Mouse (Mus musculus) thymus, postnatal 10 days (tissue): ENCODE data around the gene Apol11b.
"Not testable (repeated sequence)": the region's sequence is repeated elsewhere in the genome, so short reads cannot be mapped to it uniquely, and the experiment has no call there.

Experiments
- DNase-seq, 2 experiments: peaks; one replicate each; pipeline ENCODE4 v3.0.0; 2021; ENCODE audit warnings: low spot score in 2 of 2

The Apol11b gene

DNA sequence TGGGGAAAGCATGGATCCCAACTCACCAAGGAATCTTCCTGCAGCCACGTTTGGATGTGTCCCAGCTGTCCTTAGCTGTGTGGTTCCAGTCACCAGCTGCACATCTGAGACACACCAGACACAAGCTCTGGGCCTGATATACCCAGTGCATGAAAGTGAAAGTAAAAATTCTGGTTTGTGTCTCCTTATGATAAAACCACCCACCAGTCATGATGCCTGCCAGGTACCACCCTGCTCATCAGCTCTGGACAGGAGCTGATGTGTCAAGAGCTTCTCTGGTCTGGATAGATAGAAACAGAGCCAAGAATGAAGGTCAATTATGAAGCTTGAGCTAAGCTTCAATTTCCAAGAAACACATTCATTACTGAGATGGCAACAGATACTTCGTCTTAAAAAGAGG, at the start of gene Apol11b:
Apol11b (minus strand) TSS at position 111 of the 400 bp plus-strand sequence.
- DNase-seq: not testable (repeated sequence)

DNA sequence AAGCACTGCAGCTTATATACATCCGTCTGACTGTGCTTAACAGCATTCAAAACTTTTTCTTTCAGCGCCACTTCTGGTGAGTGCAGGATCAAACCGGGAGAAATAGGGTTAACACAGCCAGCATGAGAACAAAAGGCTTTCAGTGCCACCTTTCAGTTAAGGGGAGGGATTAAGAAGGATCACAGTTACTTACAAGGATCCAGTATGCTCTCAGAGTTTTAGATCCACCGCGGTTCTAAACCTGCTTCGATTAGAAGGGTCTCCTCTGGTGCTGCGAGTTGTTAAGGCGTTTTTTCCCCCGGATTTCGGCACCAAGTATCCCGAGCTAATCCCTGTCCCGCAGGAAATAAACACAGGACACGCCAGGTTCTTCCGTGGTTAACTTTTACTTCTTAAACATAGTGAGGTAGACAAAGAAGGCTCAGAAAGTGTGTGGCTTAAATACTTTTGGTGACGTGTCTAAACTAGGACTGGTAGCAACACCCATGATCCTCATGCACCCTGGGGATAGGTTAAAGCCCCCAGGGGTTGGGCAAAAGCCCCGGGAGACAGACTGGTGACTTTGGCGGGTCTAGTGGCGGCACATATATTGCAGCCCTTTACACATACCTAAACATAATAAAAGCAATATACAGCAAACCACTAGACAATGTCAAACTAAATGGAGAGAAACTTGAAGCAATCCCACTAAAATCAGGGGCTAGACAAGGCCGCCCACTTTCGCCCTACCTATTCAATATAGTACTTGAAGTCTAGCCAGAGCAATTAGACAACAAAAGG, 48.6 kb upstream of the Apol11b start:
- DNase-seq: not testable (repeated sequence)

DNA sequence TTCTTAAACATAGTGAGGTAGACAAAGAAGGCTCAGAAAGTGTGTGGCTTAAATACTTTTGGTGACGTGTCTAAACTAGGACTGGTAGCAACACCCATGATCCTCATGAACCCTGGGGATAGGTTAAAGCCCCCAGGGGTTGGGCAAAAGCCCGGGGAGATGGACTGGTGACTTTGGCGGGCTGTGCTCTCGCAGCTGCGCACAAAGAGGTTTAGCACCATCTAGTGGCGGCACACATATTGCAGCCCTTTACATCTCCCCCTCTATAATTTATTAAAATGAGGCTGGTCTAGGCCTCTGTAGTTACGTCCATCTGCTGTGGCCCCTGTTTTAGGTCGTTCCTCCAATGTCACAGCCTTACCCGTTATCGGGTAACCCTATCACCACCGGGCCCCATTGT, 40.9 kb upstream of the Apol11b start:
- peak in 1 of 2 experiments; percentile 24 for DNase-seq

DNA sequence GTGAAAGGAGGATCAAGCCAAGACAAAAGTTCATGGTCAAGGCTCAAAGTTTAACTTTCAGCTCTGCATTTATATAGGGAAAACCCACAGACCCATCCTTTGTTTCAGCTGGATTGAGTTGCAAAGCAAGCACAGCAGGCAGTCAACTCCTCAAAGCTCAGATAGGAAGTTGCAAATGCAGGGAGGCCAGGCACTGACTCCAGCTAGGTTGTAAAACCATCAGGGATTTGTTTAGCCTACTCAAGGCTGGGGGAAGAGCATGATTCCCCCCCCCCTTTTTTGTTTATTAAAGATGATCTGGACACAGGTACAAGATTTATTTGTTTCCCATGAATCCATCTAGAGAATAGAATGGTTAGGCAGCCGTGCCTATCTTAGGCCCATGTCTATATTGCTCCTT, 31.0 kb upstream of the Apol11b start:
- not testable (repeated sequence) for DNase-seq

DNA sequence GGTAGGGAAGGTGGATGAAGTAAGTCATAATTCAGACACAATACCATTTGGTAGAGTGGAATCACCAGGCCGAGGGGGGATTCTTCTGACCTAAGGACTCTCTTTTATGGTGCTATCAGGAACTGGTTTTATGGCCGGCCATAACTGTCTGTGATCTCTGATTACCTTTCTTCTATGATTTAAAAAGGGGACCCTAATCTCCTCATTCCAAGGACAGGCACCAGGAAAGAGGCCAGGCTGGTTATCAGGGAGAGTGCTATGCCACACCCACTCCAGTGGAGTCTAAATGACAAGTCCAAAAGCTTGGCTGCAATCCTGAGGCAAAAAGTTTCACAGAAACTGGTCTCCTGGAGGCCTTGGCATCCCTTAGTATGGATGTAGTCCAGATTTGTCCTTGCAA, 18.8 kb upstream of the Apol11b start:
- not testable (repeated sequence) for DNase-seq

DNA sequence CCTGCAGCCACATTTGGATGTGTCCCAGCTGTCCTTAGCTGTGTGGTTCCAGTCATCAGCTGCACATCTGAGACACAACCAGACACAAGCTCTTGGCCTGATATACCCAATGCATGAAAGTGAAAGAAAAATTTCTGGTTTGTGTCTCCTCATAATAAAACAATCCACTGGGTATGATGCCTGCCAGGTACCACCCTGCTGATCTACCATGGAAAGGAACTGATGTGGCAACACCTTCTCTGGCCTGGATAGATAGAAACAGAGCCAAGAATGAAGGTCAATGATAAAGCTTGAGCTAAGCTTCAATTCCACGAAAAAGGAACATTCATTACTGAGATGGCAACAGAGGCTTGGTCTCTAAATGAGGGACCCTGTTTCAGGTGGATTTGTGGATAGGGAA, 16.7 kb upstream of the Apol11b start:
- DNase-seq: not testable (repeated sequence)

DNA sequence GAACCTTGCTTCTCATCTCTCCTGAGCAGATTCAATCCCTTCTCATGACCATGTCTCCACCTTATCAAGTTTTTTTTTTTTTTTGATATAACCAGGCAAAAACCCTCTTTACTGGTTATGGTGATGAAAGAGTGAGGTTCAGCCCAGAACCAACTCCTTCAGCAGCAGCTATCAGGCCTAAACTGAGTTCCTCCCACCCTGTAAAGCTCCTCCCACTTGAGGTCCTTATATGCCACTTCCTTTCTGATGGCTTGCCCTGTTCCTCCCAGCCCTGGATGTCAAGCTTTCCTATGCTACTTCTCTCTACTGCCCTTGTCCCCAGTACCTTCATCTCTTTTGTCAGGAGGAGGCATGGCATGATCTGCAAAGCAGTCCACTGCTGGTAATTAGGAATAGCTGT, 8.1 kb upstream of the Apol11b start:
- not testable (repeated sequence) for DNase-seq

DNA sequence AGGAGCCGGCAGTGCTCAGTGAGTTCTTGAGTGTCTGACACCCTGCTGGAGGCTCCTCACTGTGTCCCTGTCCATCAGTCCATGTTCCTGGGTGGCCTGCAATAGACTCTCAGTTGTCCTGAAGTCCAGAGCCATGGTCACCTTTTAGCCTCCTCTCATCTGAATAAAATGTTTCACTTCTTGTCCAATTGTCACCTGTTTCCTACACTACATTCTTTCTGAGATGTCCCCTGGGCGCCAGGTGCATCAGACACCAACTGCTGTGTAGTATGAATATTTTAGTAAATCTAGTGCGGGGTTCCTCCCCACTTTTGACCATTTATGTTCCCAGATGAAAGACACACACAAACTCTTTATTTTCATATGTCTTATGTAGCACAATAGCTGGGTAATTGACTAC, 13.3 kb downstream of the Apol11b start:
- DNase-seq: not testable (repeated sequence)

DNA sequence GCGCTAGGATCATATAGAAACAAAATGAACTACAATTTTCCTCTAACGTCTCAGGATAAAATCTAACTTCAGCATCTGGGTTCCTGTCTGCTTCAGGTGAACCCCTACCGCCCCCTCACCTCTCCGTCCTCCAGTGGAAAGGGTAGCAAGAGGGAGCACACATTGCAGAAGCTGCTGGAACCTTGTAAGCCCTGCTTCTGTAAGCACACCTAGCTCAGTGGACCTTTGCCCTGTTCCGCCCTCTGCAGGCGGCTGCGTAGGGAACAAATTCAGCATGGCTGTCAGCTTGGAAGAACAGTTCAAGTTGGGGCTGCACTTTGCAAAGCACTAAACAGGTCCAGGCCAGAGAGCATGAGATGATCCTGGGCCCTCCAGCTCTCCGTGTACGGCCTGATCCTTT, 14.4 kb downstream of the Apol11b start:
- not testable (repeated sequence) for DNase-seq

DNA sequence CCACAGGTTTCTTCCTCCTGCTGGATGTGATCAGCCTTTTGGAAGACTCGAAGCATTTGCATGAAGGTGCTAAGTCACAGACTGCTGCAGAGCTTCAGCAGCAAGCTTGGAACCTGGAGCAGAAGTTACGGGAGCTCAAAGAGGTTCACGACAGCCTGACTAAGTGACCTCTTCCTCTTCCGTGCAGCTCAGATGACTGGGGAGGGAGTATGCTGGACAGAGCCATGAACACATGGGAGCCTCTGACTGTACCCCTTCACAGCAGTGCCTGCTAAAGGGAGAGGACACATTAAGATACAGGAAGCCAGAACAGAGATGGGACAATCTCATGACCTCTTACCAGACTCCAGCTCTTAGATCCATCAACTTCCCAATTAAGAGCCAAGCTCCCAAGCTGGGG, 16.6 kb downstream of the Apol11b start:
- not testable (repeated sequence) for DNase-seq

DNA sequence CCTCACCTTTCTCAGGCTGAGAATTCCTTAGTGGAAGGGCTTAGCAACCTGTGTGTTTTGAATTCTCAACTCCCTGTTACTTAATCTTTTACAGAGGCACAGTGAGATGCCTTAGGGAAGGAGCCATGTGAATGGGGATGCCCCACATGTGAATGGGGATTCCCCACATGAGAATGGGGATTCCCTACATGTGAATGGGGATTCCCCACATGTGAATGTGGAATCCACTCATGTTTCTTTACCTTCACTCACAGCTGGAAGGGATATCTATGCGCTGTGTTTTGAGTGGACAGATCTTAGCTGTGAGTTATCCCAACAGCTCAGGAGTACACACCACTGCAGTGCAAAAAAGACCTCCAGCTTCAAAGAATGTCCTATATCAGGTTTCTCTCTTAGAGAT, 18.4 kb downstream of the Apol11b start:
- DNase-seq: no peak

DNA sequence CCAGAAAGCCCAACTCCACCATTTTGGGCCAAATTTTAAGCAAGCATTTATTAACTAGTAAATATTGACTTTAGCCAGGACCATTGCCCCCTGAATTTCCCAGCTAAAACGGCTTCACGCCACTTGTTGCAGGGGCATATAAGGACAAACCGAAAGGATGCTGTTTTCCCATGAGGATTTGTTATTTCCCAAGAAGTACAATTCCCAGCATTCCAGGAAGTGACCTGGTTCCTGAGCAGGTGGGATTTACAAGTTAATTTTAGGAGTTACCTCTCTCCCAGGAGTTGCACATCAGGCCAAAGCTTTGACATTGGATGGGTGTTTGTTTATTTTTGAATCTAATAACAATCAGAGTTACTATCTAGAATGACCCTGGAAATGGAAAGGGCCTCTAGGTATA, 37.0 kb downstream of the Apol11b start:
- no peak for DNase-seq

DNA sequence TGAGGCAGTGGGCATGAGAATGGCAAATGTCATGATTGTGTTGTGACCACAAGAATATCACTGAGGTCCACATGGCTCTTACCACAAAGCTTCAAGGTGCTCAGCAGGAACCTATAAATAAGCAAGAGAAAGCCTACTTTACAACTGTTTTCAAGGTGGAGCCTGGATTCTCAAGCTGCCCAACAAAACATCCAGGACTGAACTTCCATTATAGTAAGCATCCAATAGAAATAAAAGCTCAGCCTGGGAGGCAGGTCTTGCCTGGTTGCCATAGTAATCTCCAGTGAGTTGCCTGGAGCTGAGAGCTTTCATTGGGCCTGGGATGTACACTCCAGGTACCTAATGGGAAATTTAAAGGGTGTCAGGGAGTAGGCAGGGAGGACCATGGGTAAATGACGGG, 44.1 kb downstream of the Apol11b start, which contains the start of gene Gm36245:
Gm36245 (plus strand) TSS at position 301 of the 400 bp plus-strand sequence.
- no peak for DNase-seq

DNA sequence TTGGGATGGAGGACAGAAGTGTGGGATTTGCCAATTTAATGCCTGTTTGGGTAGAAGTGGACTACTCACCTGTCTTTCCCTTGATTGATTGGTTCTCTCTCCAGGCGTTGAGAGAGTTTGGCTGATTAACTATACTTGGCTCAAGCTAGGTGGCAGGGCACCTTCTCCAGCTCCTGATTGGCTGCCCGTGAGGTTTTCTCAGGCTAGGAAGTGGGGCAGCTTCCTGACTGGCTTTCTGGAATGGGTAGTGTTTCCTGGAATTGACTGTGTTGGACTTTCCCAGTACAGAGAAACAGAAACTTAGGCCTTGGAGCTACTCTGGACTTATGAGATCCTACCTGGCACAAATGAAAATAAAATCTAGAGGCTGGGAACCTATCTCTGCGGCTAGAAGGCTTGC, 44.7 kb downstream of the Apol11b start:
- DNase-seq: no peak

DNA sequence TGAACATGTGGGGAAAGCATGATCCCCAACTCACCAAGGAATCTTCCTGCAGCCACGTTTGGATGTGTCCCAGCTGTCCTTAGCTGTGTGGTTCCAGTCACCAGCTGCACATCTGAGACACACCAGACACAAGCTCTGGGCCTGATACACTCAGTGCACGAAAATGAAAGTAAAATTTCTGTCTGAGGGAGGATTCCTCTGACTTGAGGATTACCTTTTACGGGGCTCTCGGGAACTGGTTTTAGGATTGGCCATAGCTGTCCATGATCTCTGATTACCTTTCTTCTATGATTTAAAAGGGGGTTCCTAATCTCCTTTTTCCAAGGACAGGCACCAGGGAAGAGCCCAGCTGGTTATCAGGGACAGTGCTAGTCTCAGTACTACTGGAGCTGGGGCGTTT, 47.1 kb downstream of the Apol11b start, which contains the start of gene Apol10b:
Apol10b (minus strand) TSS at position 165 of the 400 bp plus-strand sequence.
- no peak for DNase-seq

DNA sequence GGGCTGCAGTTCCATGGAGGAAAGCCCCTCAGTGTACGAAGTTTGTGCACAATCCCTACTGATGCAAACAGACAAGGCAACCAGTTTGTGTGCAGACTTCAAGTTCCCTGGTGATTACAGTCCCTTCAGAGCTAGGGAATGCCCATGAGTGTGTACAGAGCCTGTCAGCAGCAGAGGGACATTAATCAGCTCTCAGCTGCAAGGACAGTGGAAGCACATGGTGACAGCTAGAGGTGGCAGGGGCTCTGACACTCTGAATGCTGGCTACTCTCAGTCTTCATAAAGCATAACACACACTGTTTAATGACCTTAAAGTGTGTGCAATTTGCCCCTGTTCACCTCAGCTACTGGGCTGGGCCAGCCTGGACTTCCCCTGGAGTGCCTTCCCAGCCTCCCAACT, 49.5 kb downstream of the Apol11b start:
- DNase-seq: no peak

DNA sequence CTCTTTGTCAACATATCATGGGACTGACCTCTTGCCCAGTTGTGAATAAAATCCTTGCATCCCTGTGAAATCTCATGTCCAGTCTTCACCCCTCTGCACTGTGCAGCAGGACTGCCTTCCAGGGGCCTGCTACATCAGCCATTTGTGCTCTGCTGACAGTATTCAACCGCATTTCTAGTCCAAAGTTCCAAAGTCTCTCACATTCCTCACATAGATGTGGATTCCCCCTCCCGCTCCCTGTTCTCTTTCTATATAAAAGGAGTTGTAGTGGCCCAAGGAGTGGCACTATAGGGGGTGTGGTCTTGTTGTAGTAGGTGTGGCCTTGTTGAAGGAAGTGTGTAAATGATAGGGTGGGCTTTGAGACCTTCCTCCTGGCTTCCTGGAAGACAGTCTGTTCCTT, 52.2 kb downstream of the Apol11b start:
- no peak for DNase-seq

DNA sequence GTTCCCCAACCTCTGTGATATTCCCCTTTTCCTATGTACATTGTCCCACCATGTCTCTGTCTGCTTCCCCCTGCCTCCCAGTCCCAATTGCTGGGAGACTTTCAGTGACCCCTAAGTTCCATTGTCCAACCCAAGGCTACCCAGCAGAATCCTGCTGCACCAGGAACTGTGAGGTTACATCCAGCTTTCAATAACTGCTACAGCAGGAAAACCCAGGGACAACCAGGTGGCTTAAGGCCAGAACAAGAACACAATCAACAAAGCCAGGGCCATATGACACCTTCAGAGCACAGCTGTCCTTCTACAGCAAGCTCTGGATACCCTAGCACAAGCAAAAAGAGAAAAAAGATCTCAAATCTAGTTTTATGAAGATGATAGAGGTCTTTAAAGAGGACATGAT, 54.1 kb downstream of the Apol11b start:
- DNase-seq: no peak

DNA sequence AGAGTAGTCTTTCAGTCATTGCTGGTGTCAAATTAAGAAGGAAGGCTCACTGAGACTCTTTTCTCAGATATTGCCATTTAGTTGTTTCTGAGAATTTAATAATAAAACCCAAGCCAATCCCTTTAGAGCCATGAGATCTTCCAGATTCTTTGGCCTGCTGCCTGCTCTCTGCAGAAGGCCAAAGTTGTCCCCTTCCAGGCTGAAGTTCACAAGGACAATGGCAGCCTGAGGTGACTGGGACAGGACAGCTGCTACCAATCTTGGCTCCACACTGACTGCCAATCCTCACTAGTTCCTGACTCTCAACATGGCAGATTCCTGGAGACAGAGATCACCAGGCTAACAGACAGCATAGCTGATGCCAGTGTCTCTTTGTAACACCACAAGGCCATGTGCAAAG, 56.1 kb downstream of the Apol11b start:
- DNase-seq: no peak
